Mouse (Mus musculus): Measurements from ENCODE around the gene Inpp5f.

Gene Inpp5f

DNA sequence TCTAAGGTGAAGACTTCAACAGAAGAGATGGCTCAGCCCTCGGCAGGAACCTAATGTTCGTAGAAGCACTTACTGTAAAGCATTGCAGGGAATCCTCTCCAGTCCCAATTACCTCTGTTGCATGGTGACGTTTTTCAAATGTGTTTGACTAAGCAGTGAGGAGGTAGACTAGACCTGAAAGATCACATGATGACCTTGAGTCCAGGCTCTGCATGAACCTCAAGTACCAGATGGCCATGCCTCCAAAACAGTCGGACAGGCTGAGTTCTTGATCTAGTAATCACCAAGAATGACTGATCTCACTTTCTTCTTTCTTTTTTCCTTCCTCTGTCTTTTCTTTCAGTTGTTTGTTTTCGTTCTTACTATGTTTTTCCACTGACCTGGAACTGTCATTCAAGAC is 31.3 kb downstream of the Inpp5f start:
- in situ Hi-C loops (cut with MboI; ENCODE audit: unreplicated experiment in 2 of 2): no loop called here

DNA sequence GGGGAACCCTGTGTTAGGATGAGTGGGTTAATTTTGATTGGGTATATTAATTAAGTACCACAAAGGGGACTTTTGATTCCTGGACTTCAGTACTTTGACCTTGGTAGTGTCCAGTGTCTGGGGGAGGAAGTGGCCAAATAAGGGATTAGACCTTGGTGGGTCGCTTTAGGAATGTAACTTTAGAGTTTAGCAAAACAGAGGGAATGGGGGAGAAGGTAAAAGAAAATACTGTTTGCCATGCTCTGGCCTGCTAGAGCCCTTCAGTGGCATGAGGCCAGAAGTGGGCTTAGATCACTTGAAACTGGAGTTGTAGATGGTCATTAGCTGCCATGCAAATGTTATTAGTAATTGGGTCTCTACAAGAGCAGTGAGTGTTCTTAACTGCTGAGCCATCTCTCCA is 45.8 kb downstream of the Inpp5f start:
- in situ Hi-C loops (cut with MboI; ENCODE audit: unreplicated experiment in 2 of 2): no loop called here

DNA sequence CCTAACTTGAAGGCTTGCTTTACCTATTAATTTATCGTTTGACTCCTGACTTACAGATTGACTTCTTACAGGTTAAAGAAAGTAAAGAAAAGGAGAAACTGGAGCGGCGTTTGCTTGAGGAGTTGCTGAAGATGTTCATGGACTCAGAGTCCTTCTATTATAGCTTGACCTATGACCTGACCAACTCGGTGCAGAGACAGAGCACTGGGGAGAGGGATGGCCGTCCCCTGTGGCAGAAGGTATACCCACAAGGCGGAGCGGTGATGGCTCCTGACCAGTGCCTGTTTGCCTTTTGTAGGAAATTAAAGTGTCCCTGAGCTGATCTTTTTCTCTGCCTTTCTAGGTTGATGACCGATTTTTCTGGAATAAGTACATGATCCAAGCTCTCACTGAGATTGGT is 52.8 kb downstream of the Inpp5f start:
- in situ Hi-C loops (cut with MboI; ENCODE audit: unreplicated experiment in 2 of 2): no loop called here

DNA sequence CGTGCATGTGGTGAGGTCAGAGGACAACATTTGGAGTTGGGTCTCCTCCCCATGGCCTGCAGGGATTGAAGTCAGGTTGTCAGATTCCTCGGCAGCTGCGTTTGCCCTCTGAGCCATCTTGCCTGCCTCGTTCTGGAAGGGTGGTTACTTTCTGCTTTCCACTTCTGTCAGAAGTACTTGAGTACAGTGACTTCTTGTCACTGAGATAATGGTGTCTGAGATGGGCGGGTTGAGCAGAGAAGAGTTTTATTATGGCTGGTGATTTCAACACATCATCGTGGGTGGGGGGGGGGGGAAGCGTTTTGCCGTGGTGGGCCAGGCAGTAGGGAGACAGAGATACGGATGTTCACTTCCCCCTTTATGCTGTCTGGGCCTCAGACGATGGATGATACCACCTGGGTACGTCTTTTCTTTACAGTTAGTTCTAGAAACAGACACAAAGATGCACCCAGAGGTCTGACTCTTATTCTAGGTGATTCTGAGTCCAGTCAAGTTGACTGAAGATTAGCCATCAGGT is 53.8 kb downstream of the Inpp5f start:
- in situ Hi-C loops (cut with MboI; ENCODE audit: unreplicated experiment in 2 of 2): no loop called here

DNA sequence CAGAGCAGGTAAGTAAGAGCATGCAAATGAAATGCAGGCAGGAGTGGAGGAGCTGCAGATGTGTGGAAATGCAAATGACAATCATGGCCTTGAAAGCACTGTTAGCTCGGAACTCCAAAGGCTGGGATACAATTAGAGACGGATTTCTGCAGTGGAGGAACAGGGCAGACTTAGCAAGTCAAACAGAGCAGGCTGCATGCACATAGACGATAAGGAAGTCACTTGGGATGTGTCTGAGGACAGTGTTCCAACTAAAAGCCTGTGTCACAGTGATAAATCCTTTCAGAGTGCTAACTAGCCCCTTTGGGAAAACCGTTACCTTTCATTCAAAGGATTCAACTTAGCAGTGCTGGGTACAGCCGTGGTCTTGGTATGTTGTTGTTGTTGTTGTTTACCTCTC is 56.7 kb downstream of the Inpp5f start:
- in situ Hi-C loops (cut with MboI; ENCODE audit: unreplicated experiment in 2 of 2): no loop called here

DNA sequence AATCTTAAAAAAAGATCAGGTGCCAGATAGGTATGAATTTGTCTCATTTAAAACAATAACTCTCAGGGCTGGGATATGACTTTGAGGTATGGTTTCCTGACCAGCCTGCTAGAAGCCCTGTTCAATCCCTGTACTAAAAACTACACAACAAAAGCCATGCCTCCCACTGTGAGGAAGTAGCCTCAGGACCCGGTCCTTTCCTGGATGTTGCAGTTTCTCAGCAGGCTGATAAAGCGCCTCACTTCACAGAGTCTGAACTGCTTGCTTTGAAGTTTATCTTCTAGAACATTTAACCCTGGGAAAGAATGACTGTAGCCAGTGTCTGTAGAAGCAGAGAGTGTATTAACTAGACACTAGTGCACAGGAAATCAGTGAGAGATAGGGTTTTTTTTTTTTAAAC is 57.7 kb downstream of the Inpp5f start:
- in situ Hi-C loops (cut with MboI; ENCODE audit: unreplicated experiment in 2 of 2): no loop called here

DNA sequence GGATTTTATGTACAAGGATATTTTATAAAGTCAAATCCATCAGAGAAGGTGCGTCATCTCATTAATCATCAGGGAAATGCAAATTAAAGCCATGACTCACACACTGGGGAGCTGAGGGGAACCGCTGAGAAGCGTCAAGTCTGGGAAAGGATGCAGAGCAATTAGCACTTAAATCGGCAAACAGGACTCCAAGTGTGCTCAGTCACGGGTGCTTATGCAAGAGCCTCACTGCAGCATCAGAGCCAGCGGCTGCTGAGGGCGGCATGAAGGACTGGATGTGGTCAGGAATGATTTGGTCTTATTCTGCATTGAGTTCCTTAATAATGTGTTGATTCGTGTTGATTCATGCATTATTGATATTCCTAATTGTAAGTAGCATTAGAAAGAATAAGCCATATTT is 60.8 kb downstream of the Inpp5f start:
- in situ Hi-C loops (cut with MboI; ENCODE audit: unreplicated experiment in 2 of 2): no loop called here

DNA sequence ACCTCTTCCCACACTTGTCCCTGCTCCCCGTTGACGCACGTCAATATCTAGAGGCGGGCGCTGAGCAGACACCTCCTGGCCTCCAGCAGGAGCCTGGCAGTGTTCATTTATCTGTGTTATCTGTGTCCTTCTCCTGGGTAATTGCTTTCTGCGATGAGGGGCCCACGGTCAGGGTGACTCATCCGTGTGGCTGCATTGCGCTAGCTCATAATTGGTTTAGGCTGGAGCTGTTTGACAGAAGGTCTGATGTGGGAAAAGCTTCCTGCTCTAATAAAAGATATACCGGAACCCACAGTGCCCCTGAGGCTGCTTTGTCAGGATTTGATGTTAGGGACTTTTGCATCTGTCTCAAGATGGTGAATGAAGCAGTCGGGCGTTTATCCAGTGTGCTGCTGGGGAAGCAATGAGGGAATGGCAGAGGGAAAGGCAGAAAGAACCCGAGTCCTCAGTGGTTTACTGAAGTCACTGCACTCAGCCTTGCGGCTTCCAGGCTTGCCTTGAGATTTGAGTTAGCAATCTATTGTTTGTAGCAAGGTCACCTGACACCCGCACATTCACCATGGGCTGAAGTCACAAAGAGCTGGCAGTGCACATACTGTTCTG is 61.4 kb downstream of the Inpp5f start:
- in situ Hi-C loops (cut with MboI; ENCODE audit: unreplicated experiment in 2 of 2): no loop called here

DNA sequence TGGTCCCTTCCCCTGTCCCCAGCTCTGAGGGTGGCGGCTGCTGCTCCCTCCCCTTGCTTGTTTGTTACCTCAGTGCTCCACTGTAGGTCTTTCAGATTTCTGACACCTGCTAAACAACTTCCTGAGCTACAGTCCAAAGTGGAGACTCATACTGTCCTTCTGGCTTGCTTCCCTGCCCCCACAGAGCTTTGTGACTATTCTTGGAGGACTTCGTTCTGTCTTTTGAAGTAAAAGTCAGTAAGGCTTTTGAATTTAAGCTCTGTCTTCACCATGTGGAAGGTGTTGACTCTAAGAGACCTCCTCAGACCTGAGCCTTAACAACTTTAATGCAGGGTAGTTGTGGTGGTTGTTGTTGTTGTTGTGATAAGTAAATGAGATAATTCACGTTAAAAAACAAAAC is 67.4 kb downstream of the Inpp5f start:
- in situ Hi-C loops (cut with MboI; ENCODE audit: unreplicated experiment in 2 of 2): loop anchor here in 1 of 2 experiments (25.0 kb wide), 1 partner anchor 216 kb away; the partner anchor contains the start of gene Tial1

DNA sequence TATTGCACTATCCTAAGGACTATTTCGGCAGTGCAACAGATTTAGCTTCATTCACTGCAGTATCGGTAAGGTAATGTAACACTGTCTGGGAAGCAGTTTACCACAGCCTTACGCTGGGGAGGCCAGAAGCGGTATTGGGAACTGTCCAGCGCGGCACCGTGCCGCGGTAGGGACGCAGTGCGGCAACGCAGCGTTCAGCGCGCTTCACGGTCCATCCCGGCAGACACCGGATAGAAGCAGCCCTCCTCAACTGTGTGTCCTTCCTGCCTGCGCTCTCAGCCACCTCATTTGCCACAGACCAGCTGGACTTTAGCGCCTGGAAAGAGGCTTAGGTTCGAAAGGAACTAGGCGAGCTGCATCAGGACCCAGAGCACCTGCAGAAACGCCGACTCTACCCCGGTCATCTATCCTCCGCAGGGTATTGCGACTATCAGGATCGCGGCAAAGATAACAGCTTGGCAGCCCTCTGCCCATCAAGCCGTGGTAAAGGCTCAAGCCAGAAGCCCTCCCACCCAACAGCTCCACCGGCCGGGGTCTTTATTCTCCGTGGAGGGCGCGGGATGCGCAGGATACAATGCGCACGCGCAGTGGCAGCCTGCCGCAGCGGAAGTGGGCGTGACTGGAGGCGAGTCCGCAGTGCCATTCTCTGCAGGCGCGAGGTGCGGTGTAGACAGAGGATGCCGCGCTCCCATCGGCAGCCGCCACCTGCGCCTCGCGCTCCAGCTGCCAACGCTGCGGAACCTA is 76.9 kb downstream of the Inpp5f start:
- in situ Hi-C loops (cut with MboI; ENCODE audit: unreplicated experiment in 2 of 2): loop anchor here (5.0 to 25.0 kb wide), 4 partner anchors 121 to 316 kb away; partner anchors contain the start of gene Tial1 (in 1 of the 2)

DNA sequence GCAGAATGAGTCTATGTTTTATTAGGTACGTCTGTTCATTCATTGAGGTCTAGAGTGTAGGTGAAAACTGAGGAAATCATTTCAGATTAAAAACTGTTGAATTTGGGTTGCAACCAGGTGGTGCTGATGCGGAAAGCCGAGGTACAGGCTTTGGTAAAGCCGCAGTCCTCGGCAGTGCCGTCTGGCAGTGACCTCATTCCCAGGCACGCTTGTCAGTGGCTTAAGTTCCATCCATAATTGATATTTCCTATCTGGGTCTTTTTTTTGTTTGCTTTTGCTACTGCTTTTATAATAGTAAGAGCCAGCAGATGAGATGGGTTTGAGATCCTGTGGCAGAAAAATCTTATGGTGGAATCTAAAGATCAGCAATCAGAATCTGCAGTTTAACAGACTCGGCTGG is 78.2 kb downstream of the Inpp5f start:
- in situ Hi-C loops (cut with MboI; ENCODE audit: unreplicated experiment in 2 of 2): loop anchor here (5.0 to 25.0 kb wide), 4 partner anchors 122 to 317 kb away; partner anchors contain the start of gene Tial1 (in 1 of the 2)

DNA sequence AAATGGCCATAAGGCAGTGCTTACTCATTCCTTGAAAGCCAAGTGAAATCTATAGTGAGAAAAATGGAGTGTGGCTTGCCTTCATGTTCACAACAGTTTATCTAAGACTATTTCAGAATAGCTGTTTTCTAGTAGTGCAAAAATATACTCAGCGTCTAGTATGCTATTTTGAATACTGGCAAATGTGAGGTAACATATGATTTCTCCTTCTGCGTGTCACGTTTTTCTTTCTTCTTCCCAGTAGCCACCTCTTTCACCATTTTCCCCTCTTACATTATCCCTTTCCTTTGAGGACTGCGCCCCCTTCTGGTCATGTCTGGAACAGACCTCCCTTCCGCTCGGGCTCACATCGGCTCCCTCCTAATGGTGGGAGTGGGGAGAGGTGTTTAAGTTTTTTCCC is 78.9 kb downstream of the Inpp5f start:
- in situ Hi-C loops (cut with MboI; ENCODE audit: unreplicated experiment in 2 of 2): loop anchor here in 1 of 2 experiments (25.0 kb wide), 1 partner anchor 228 kb away; the partner anchor contains the start of gene Tial1

DNA sequence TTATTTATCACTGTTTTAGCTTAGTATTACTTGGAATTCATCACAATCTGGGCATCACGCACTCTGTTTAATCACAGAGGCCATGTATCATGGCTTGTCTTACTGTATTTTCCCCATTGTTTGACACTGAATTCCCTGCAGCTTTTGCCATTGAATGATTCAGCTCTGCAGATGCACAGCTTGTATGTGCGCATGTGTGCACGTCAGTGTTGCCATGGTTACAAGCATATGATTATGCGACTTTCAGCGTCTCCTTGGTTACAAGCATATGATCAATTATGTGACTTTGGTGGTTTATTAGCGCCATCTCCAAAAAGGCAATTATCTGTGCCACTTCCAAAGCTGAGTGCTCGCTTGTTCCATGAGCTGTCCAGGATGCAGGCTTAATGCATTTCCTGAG is 79.7 kb downstream of the Inpp5f start:
- in situ Hi-C loops (cut with MboI; ENCODE audit: unreplicated experiment in 2 of 2): loop anchor here in 1 of 2 experiments (25.0 kb wide), 1 partner anchor 228 kb away; the partner anchor contains the start of gene Tial1

DNA sequence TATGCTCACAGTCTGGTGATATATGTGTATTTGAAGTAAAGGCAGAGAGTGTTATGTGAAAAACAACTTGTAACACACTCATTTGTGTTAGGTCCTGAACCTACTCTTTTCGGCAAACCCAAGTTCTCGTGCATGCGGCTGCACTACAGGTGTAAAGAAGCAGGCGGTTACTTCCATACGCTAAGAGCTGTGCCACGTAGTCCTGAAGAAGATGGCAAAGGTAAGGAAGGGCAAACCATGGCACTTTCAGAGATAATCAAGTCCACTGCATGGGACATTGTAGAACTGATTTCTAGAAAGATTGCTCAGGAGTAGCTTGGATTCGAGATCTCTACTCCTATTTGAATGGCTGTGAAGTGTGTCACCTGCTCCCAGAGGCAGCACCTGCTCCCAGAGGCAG is 81.0 kb downstream of the Inpp5f start:
- in situ Hi-C loops (cut with MboI; ENCODE audit: unreplicated experiment in 2 of 2): loop anchor here in 1 of 2 experiments (25.0 kb wide), 1 partner anchor 230 kb away; the partner anchor contains the start of gene Tial1

DNA sequence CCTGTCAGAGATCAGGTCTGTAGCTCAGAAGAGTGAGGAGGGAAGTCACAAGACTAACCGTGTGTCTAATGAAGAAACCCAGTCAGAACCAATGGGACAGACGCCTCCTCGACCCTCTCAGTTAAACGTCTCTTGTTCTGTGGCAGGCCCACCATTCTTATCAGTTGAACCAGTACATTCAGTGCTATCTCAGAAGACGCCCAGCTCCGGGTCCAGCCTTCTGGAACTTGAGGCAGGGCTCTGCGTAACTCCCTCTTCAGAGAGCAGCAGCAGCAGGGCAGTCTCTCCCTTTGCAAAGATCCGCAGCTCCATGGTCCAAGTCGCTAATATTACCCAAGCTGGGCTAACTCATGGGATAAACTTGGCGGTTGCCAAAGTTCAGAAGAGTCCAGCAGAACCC is 83.7 kb downstream of the Inpp5f start:
- in situ Hi-C loops (cut with MboI; ENCODE audit: unreplicated experiment in 2 of 2): loop anchor here in 1 of 2 experiments (25.0 kb wide), 1 partner anchor 233 kb away; the partner anchor contains the start of gene Tial1

DNA sequence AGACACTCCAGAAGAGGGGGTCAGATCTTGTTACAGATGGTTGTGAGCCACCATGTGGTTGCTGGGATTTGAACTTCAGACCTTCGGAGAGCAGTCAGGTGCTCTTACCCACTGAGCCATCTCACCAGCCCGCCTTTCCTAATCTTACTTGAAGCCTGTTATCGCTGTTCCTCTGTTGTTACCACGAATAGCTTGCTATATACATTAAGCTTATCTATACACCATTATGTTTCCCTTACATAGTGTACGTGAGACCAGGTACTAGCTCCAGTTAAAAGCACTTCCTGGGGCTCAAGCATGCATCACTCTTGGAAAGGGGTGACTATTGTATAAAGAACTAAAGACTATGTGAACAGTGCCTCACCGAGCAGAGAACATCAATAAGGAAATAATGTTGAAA is 88.8 kb downstream of the Inpp5f start:
- in situ Hi-C loops (cut with MboI; ENCODE audit: unreplicated experiment in 2 of 2): loop anchor here (5.0 to 25.0 kb wide), 9 partner anchors 238 to 1338 kb away; partner anchors contain the start of genes Gm49388 (in 2 of the 2), Setd1a (in 2 of the 2), Pycard (in 1 of the 2) and Tgfb1i1 (in 1 of the 2)

DNA sequence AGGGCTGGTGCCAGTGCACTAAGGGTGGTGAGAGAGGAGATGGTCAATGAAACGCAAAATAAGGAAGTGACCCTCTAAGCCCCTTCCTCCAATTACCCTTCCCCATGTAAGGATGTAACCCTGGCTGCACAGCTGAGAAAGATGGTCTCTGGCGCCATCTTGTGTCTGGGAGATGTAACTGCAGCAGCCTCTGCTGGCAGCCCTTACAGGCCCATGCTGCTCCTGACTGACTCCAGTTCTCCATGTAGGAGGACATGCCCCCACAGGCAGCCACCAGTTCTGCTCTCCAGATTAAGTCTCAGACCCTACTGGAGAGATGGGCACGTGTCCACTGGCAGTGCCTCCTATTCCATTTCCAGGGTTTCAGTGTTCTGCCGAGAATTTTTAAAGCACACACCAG is 94.6 kb downstream of the Inpp5f start:
- in situ Hi-C loops (cut with MboI; ENCODE audit: unreplicated experiment in 2 of 2): loop anchor here (5.0 to 25.0 kb wide), 8 partner anchors 461 to 1343 kb away; partner anchors contain the start of genes Gm49388 (in 2 of the 2), Setd1a (in 2 of the 2), Pycard (in 1 of the 2) and Tgfb1i1 (in 1 of the 2)

DNA sequence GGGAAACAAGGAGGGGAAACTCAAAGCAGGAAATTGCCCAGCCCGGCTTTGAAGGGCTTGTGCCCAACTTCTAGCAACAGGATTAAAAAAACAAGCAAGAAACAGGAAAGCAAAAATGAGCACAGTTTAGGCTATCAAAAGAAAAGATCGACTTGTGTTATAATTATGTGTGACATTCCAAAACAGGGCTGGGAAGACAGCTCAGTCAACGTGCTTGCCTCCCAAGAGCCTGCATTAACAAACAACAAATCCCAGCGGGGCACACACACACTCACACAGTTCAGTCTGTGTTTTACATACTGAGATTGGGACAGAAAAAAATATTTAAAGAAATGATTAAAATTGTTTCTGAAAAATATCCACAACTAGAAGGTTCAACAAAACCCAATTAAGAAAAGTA is 106.9 kb downstream of the Inpp5f start:
- in situ Hi-C loops (cut with MboI; ENCODE audit: unreplicated experiment in 2 of 2): loop anchor here (25.0 kb wide), 4 partner anchors 706 to 1356 kb away; partner anchors contain the start of genes Gm49388 (in 2 of the 2), Setd1a (in 2 of the 2), Pycard (in 1 of the 2) and Trim72 (in 1 of the 2)

DNA sequence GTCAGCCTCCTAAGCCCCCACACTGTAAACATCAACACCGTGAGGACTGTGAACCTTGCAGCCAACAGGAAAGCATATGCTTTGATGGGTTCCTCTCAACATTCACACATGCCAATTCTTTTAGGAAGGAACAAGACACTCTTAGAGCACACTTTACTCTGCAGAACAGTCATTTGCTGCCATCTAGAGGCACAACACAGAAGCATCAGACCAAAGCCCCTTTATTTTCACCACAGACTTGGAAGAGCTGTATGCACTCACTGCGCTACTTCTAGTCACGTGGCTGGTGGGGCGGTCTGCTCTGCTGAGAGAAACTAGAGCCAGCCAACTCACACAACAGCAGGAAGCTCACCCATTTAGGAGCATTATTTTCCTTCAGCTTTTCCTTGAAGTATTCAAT is 113.6 kb downstream of the Inpp5f start:
- in situ Hi-C loops (cut with MboI; ENCODE audit: unreplicated experiment in 2 of 2): loop anchor here (25.0 kb wide), 4 partner anchors 712 to 1362 kb away; partner anchors contain the start of genes Gm49388 (in 2 of the 2), Setd1a (in 2 of the 2), Pycard (in 1 of the 2) and Trim72 (in 1 of the 2)

DNA sequence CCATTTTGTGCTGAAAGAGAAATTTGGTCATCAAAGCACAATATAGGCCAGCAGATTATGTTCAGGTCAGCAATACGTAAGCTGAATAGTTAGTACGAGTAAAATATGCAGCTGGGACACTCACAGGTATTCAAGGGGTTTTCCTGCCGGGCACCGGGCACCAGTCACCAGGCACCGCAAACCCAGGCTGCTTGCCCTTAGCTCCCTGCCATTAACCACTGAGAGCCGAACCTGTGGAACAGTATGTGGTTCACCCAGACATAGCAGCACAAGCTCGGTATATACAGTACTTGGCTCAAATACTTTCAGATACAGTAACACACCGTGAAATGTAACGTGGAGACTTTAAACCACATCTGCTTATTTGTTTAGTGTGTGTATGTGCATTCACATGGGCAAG is 114.1 kb downstream of the Inpp5f start:
- in situ Hi-C loops (cut with MboI; ENCODE audit: unreplicated experiment in 2 of 2): no loop called here

DNA sequence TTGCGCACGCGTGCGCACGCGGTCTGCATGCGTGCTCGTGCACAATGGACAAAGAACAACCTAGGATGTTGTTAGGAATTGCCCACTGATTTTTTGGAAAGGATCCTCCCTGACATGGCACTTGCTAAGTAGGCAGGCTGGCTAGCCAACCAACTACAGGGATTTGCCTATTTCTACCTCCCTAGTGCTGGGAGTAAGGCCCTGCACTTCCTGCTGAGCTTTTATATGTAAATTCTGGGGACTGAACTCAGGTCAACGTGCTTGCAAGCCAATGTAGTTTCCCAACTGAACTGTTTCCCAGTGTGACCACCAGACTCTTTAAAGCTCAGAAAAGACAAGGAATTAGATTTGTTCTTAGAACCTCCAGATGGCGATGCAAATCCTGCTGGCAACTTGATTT is 115.9 kb downstream of the Inpp5f start:
- in situ Hi-C loops (cut with MboI; ENCODE audit: unreplicated experiment in 2 of 2): no loop called here
